Mouse (Mus musculus): ENCODE measurements around the gene Spats2l. TPM values are rescaled to one million over a fixed set of nuclear protein-coding genes. Genes with fewer than 3 reads are reported as not detected.

The Spats2l gene
- polyA plus RNA-seq, 1 experiment from 2014 or later, result 29.3 TPM

- Histone ChIP-seq H3K27me3 (ENCODE audit: low read depth, poor library complexity, severe bottlenecking) (no peaks in the 10 kb centered on the region), H3K27ac (no peak overlapping the region), H3K9me3 (replicated peaks) (no peaks in the 10 kb centered on the region), H3K36me3 (no peaks in the 10 kb centered on the region), H3K4me3 (no peak overlapping the region), H3K4me1 (no peaks in the 10 kb centered on the region)
- DNase-seq (ENCODE audit: low spot score), result no peak
- 90% methylated on average over 4 of the region's 4 CpGs for WGBS
Measured at GRCm38 (mm10) chr1:57918567-57918966, 144.6 kb downstream of the Spats2l start.

DNA sequence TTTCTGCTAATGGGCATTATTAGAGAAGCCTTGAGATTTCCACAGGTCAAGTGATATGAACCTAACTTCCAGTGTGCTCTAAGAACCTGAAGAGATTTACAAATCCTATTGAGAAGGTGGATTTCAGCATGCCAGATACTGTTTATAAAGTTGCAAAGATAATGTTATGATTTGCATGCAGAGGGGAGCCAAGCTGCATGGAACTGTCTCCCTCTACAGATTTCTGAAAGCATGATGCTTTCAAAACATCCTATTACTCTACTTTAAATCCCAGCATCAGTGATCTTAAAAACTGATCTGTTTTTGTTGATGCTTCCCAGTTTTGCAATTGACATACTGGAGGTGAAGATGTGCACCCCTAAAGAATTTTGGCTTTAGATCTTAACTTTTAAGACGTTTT is 160.3 kb downstream of the Spats2l start:
- 66% methylated on average over 1 of the region's 1 CpGs for WGBS
- no peaks in the 10 kb centered on the region for H3K27me3 ChIP-seq (ENCODE audit: low read depth, poor library complexity, severe bottlenecking)
- no peaks in the 10 kb centered on the region for H3K36me3 ChIP-seq
- DNase-seq (ENCODE audit: low spot score), result no peak
- H3K4me3 ChIP-seq, result no peak overlapping the region
- H3K9me3 ChIP-seq (replicated peaks), result no peaks in the 10 kb centered on the region
- no peaks in the 10 kb centered on the region for H3K4me1 ChIP-seq
- no peak overlapping the region for H3K27ac ChIP-seq

DNA sequence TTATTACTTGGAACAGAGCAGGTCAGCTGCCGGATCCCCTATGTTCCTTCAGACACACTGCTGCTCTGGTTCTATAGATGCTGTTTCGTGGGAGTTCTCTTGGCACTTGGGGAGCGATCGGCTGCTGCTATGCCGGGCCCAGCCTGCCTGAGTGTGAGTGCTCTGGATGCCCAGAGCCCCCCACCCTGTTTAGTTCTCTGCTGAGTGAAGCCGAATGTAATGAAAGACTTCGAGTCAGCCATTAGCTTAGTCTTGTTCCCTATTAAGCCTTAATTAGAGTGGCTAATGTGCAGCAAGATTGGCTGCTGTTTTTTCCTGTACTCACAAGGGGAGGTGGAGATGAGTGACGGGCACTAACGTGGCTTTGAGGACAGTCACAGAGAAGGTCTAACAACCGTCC is 166.7 kb downstream of the Spats2l start:
- Histone ChIP-seq H3K27ac (no peak overlapping the region), H3K4me1 (peaks cover 20% of the 10 kb centered on the region), H3K4me3 (no peak overlapping the region), H3K27me3 (ENCODE audit: low read depth, poor library complexity, severe bottlenecking) (0 out of 2 replicates have a peak, but pooled peaks cover 4% of the 10 kb centered on the region), H3K36me3 (0 out of 2 replicates have a peak, but pooled peaks cover 2% of the 10 kb centered on the region), H3K9me3 (replicated peaks) (no peaks in the 10 kb centered on the region)
- no peak for DNase-seq (ENCODE audit: low spot score)
- 34% methylated on average over 10 of the region's 10 CpGs for WGBS

- peaks cover 20% of the 10 kb centered on the region for H3K4me1 ChIP-seq
- H3K27ac ChIP-seq, result no peak overlapping the region
- no peak for DNase-seq (ENCODE audit: low spot score)
- WGBS, result 72% methylated on average over 7 of the region's 7 CpGs
- no peak overlapping the region for H3K4me3 ChIP-seq
- no peaks in the 10 kb centered on the region for H3K9me3 ChIP-seq (replicated peaks)
- 0 out of 2 replicates have a peak, but pooled peaks cover 4% of the 10 kb centered on the region for H3K36me3 ChIP-seq
- H3K27me3 ChIP-seq (ENCODE audit: low read depth, poor library complexity, severe bottlenecking), result 0 out of 2 replicates have a peak, but pooled peaks cover 4% of the 10 kb centered on the region
Measured at GRCm38 (mm10) chr1:57941095-57941494, 167.1 kb downstream of the Spats2l start.

- Histone ChIP-seq H3K27ac (no peak overlapping the region), H3K27me3 (ENCODE audit: low read depth, poor library complexity, severe bottlenecking) (0 out of 2 replicates have a peak, but pooled peaks cover 4% of the 10 kb centered on the region), H3K9me3 (replicated peaks) (no peaks in the 10 kb centered on the region), H3K36me3 (0 out of 2 replicates have a peak, but pooled peaks cover 7% of the 10 kb centered on the region), H3K4me1 (peaks cover 20% of the 10 kb centered on the region), H3K4me3 (no peak overlapping the region)
- no peak for DNase-seq (ENCODE audit: low spot score)
- WGBS, result 64% methylated on average over 11 of the region's 11 CpGs
Measured at GRCm38 (mm10) chr1:57941734-57942133, 167.8 kb downstream of the Spats2l start.

- no peak overlapping the region for H3K27ac ChIP-seq
- H3K4me1 ChIP-seq, result peaks cover 20% of the 10 kb centered on the region
- WGBS, result 85% methylated on average over 6 of the region's 6 CpGs
Measured at GRCm38 (mm10) chr1:57942215-57942614, 168.3 kb downstream of the Spats2l start.

DNA sequence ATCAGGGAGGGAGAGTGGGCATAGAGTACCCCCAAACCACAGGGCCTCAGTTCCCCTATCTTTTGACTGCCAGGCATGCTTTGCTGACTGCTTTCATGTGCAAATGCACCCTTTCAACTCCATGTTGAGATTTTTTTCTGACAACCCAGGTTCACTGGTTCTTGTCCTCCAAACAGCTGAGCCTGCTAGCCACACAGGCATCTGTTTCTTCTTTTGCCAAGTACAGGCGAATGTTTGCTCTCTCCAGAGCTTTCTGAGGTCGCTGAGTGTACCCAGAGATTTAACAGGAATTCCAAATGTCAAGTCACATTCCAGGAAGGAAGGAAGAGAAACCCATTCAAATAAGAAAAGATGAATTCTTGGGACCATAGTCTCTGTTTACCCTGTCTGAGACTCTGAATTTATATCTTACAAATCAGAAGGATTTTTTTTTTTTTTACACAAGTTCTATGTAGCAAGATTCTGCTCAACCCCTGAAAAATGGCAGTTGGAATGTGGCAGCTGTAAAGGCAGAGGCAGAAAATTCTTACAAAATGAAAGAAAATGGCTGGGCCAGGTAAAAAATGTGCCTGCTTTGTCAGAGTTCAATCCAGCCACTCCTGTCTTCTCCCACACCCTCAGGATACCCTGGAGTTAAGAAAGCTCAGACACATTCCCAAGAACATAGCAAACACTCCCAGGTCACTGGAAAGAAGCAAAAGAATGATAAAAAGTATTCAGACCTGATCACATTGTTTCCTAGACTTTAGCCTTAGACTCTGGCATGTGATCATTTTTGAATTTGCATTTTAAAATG is 173.8 kb downstream of the Spats2l start:
- Histone ChIP-seq H3K9me3 (replicated peaks) (no peaks in the 10 kb centered on the region), H3K27ac (no peak overlapping the region), H3K36me3 (0 out of 2 replicates have a peak, but pooled peaks cover 7% of the 10 kb centered on the region), H3K4me1 (no peaks in the 10 kb centered on the region), H3K27me3 (ENCODE audit: low read depth, poor library complexity, severe bottlenecking) (0 out of 2 replicates have a peak, but pooled peaks cover 4% of the 10 kb centered on the region), H3K4me3 (no peak overlapping the region)
- DNase-seq (ENCODE audit: low spot score), result no peak
- 43% methylated on average over 2 of the region's 2 CpGs for WGBS

More at GRCm38 (mm10) chr1:57942215-57942614, 168.3 kb downstream of the Spats2l start:
- Histone ChIP-seq H3K27me3 (ENCODE audit: low read depth, poor library complexity, severe bottlenecking) (0 out of 2 replicates have a peak, but pooled peaks cover 4% of the 10 kb centered on the region), H3K36me3 (0 out of 2 replicates have a peak, but pooled peaks cover 7% of the 10 kb centered on the region), H3K4me3 (no peak overlapping the region), H3K9me3 (replicated peaks) (no peaks in the 10 kb centered on the region)
- DNase-seq (ENCODE audit: low spot score), result no peak

- Histone ChIP-seq H3K27ac (no peak overlapping the region), H3K4me3 (no peak overlapping the region), H3K4me1 (no peaks in the 10 kb centered on the region), H3K36me3 (0 out of 2 replicates have a peak, but pooled peaks cover 7% of the 10 kb centered on the region), H3K27me3 (ENCODE audit: low read depth, poor library complexity, severe bottlenecking) (no peaks in the 10 kb centered on the region), H3K9me3 (replicated peaks) (no peaks in the 10 kb centered on the region)
- WGBS, result 27% methylated on average over 1 of the region's 1 CpGs
- DNase-seq (ENCODE audit: low spot score), result no peak
Measured at GRCm38 (mm10) chr1:57949195-57949594, 175.2 kb downstream of the Spats2l start.

DNA sequence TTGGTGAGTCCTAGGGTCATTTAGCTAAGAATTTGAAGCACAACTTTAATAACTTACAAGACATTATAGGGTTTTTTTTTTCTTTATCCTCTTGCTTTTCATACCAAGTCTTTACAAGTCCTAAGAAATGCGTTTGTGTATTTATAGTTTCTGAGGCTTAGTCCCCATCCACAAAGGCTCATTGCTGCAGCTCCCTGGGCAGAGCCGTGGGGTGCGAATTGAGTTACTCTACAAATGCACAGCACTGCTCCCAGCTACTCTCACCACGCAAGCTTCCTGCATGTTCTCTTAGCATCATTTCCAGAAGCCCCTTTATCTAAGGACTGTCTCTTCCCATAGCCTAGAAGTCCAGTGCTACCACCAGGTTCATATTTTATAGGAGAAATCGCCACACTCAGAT is 175.8 kb downstream of the Spats2l start:
- Histone ChIP-seq H3K4me3 (no peak overlapping the region), H3K27me3 (ENCODE audit: low read depth, poor library complexity, severe bottlenecking) (no peaks in the 10 kb centered on the region), H3K4me1 (no peaks in the 10 kb centered on the region), H3K27ac (no peak overlapping the region), H3K9me3 (replicated peaks) (no peaks in the 10 kb centered on the region), H3K36me3 (peaks cover 12% of the 10 kb centered on the region; the same call in 1 of the 2 replicates)
- DNase-seq (ENCODE audit: low spot score), result no peak
- 81% methylated on average over 5 of the region's 5 CpGs for WGBS

- DNase-seq (ENCODE audit: low spot score), result no peak
- 96% methylated on average over 4 of the region's 4 CpGs for WGBS
- H3K4me1 ChIP-seq, result no peaks in the 10 kb centered on the region
- peaks cover 30% of the 10 kb centered on the region for H3K36me3 ChIP-seq
- H3K27ac ChIP-seq, result no peak overlapping the region
- no peak overlapping the region for H3K4me3 ChIP-seq
- H3K9me3 ChIP-seq (replicated peaks), result no peaks in the 10 kb centered on the region
- no peaks in the 10 kb centered on the region for H3K27me3 ChIP-seq (ENCODE audit: low read depth, poor library complexity, severe bottlenecking)
Measured at GRCm38 (mm10) chr1:57952509-57952908, 178.5 kb downstream of the Spats2l start.

GRCm38 (mm10) chr1:57953586-57954375 is 179.8 kb downstream of the Spats2l start:
- no peak overlapping the region for H3K27ac ChIP-seq
- DNase-seq (ENCODE audit: low spot score), result no peak
- H3K27me3 ChIP-seq (ENCODE audit: low read depth, poor library complexity, severe bottlenecking), result no peaks in the 10 kb centered on the region
- 89% methylated on average over 16 of the region's 16 CpGs for WGBS
- H3K4me1 ChIP-seq, result no peaks in the 10 kb centered on the region
- H3K9me3 ChIP-seq (replicated peaks), result no peaks in the 10 kb centered on the region
- peaks cover 34% of the 10 kb centered on the region for H3K36me3 ChIP-seq
- no peak overlapping the region for H3K4me3 ChIP-seq

- H3K4me3 ChIP-seq, result no peak overlapping the region
- H3K27ac ChIP-seq, result no peak overlapping the region
- no peaks in the 10 kb centered on the region for H3K4me1 ChIP-seq
- no peaks in the 10 kb centered on the region for H3K27me3 ChIP-seq (ENCODE audit: low read depth, poor library complexity, severe bottlenecking)
- DNase-seq (ENCODE audit: low spot score), result no peak
- peaks cover 39% of the 10 kb centered on the region for H3K36me3 ChIP-seq
- 91% methylated on average over 5 of the region's 5 CpGs for WGBS
- H3K9me3 ChIP-seq (replicated peaks), result no peaks in the 10 kb centered on the region
Measured at GRCm38 (mm10) chr1:57954376-57954765, 180.4 kb downstream of the Spats2l start.

DNA sequence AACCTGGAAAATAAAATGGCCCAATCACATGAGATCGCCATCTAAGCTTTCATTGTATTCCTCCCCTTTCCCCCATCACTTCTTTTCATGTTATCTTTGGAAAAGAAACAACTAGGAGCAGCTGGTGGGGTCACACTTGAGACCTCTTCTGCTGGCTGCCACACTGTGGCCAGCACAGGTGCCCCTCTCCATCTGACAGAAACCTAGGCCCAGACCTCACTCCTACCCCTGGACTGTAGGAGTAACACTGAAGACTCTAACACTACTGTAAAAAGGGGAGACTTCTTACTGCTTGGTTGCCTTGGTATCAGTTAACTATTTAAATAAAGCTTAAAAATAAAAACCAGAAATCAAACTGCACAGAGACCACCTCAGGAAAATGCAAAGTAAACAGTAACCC is 181.8 kb downstream of the Spats2l start:
- 92% methylated on average over 1 of the region's 1 CpGs for WGBS

More for the DNA sequence above, 181.8 kb downstream of the Spats2l start:
- H3K4me1 ChIP-seq, result no peaks in the 10 kb centered on the region
- H3K4me3 ChIP-seq, result no peak overlapping the region
- DNase-seq (ENCODE audit: low spot score), result no peak
- H3K27me3 ChIP-seq (ENCODE audit: low read depth, poor library complexity, severe bottlenecking), result no peaks in the 10 kb centered on the region
- H3K9me3 ChIP-seq (replicated peaks), result no peaks in the 10 kb centered on the region
- no peak overlapping the region for H3K27ac ChIP-seq
- H3K36me3 ChIP-seq, result peaks cover 51% of the 10 kb centered on the region
